Mouse (Mus musculus) retina, postnatal 7 days (tissue): ENCODE results near the gene Vipr1.
A peak's percentile ranks its signal among the peaks of the same experiment; 100 is the strongest.
"Not testable (repeated sequence)": the region's sequence is repeated elsewhere in the genome, so short reads cannot be mapped to it uniquely, and the experiment has no call there.

Source experiments
- DNase-seq: peaks from one replicate; pipeline ENCODE4 v3.0.0-alpha.2; 2012; ENCODE audit warnings: low read depth, low spot score

The Vipr1 gene

GRCm38 (mm10) chr9:121642401-121643181 is at the start of gene Vipr1:
Gene Vipr1 (plus strand): TSS chr9:121642716.
- peak; percentile 46 for DNase-seq

- no peak for DNase-seq
These were observed 49.5 kb upstream of the Vipr1 start for GRCm38 (mm10) chr9:121592948-121593550.

GRCm38 (mm10) chr9:121593768-121594167 is 48.7 kb upstream of the Vipr1 start:
- not testable (repeated sequence) for DNase-seq

GRCm38 (mm10) chr9:121594771-121595170 is 47.7 kb upstream of the Vipr1 start:
- DNase-seq, result no peak

- no peak for DNase-seq
These were observed 44.4 kb upstream of the Vipr1 start for GRCm38 (mm10) chr9:121598106-121598505.

GRCm38 (mm10) chr9:121599551-121599950 is 43.0 kb upstream of the Vipr1 start:
- DNase-seq, result no peak

- no peak for DNase-seq
These were observed 42.2 kb upstream of the Vipr1 start for GRCm38 (mm10) chr9:121600201-121600860.

- no peak for DNase-seq
These were observed 41.6 kb upstream of the Vipr1 start for GRCm38 (mm10) chr9:121600861-121601427.

GRCm38 (mm10) chr9:121602381-121602780 is 40.1 kb upstream of the Vipr1 start:
- no peak for DNase-seq

- peak; percentile 70 for DNase-seq
These were observed 36.9 kb upstream of the Vipr1 start for GRCm38 (mm10) chr9:121605414-121606278.

GRCm38 (mm10) chr9:121606498-121607096 is 35.9 kb upstream of the Vipr1 start:
- no peak for DNase-seq

- DNase-seq, result no peak
These were observed 33.1 kb upstream of the Vipr1 start for GRCm38 (mm10) chr9:121609381-121609780.

- no peak for DNase-seq
These were observed 29.3 kb upstream of the Vipr1 start for GRCm38 (mm10) chr9:121613192-121613591.

- no peak for DNase-seq
These were observed 28.2 kb upstream of the Vipr1 start for GRCm38 (mm10) chr9:121614241-121614757.

- DNase-seq, result no peak
These were observed 26.0 kb upstream of the Vipr1 start for GRCm38 (mm10) chr9:121616471-121616870.

- no peak for DNase-seq
These were observed 23.1 kb upstream of the Vipr1 start for GRCm38 (mm10) chr9:121619441-121619840.

- DNase-seq, result no peak
These were observed 19.3 kb upstream of the Vipr1 start for GRCm38 (mm10) chr9:121623235-121623634.

GRCm38 (mm10) chr9:121624920-121625319 is 17.6 kb upstream of the Vipr1 start:
- no peak for DNase-seq

GRCm38 (mm10) chr9:121630627-121631026 is 11.9 kb upstream of the Vipr1 start:
- no peak for DNase-seq

GRCm38 (mm10) chr9:121631946-121632345 is 10.6 kb upstream of the Vipr1 start:
- no peak for DNase-seq

- DNase-seq, result no peak
These were observed 9.6 kb upstream of the Vipr1 start for GRCm38 (mm10) chr9:121632891-121633290.
